Mouse (Mus musculus) stomach, embryonic 16.5 days (tissue): ENCODE data around the gene Lrba. TPM values are rescaled to one million over a fixed set of nuclear protein-coding genes. Genes with fewer than 3 reads are reported as not detected.
A peak's percentile ranks its signal among the peaks of the same experiment; 100 is the strongest.

ENCODE experiments used
- ATAC-seq: fragments of 200-750 bp; cut with Nextera tagmentation; 2 replicates; pipeline ENCODE4 v1.8.0; 2017; ENCODE audit warnings: moderate number of reproducible peaks, moderate TSS enrichment; ENCODE audit not compliant: insufficient read depth, low FRiP score
- H3K27ac ChIP-seq: fragments of 300-500 bp; sonication (generic); 2 replicates; pipeline ENCODE4 v1.5.1; 2014; ENCODE audit warnings: low read length
- H3K27me3 ChIP-seq: fragments of 300-500 bp; sonication (generic); 2 replicates; pipeline ENCODE4 v1.6.1; 2014; ENCODE audit warnings: low read length, control low read depth, mixed read lengths; ENCODE audit not compliant: control insufficient read depth, insufficient read depth
- H3K36me3 ChIP-seq: fragments of 300-500 bp; sonication (generic); 2 replicates; pipeline ENCODE4 v1.6.1; 2014; ENCODE audit warnings: low read length; ENCODE audit not compliant: control insufficient read depth, insufficient read depth
- H3K4me1 ChIP-seq: fragments of 300-500 bp; sonication (generic); 2 replicates; pipeline ENCODE4 v1.6.1; 2014; ENCODE audit warnings: low read length, control low read depth, mixed read lengths; ENCODE audit not compliant: control insufficient read depth, insufficient read depth
- H3K4me2 ChIP-seq: fragments of 300-500 bp; sonication (generic); 2 replicates; pipeline ENCODE4 v1.6.1; 2014; ENCODE audit warnings: low read depth, low read length, mixed read lengths
- H3K4me3 ChIP-seq: fragments of 300-500 bp; sonication (generic); replicated peaks from 2 replicates; pipeline ENCODE4 v1.5.1; 2014; ENCODE audit warnings: mild to moderate bottlenecking, low read length
- H3K9ac ChIP-seq: fragments of 300-500 bp; sonication (generic); 2 replicates; pipeline ENCODE4 v1.6.1; 2014; ENCODE audit warnings: low read length
- H3K9me3 ChIP-seq: fragments of 300-500 bp; sonication (generic); replicated peaks from 2 replicates; pipeline ENCODE4 v1.6.1; 2016; ENCODE audit warnings: low read length, control low read depth; ENCODE audit not compliant: control insufficient read depth
- WGBS: fragments of 180-500 bp; shearing (Covaris S2); extraction: QIAGEN DNeasy Blood & Tissue Kit; methylation state at CpG from one replicate; pipeline ENCODE4 v1.1.7; 2014; 5-methylcytosine and 5-hydroxymethylcytosine counted together
- polyA plus RNA-seq: library from polyadenylated mRNA; unstranded; fragments of >200 nt; fragmentation: Nextera tagmentation; extraction: Ambion mirVana; gene quantifications from 2 replicates; pipeline ENCODE4 v1.2.1, GENCODE M21; 2015

Gene Lrba
- polyA plus RNA-seq, 1 experiment from 2014 or later, result 3.5 TPM

DNA sequence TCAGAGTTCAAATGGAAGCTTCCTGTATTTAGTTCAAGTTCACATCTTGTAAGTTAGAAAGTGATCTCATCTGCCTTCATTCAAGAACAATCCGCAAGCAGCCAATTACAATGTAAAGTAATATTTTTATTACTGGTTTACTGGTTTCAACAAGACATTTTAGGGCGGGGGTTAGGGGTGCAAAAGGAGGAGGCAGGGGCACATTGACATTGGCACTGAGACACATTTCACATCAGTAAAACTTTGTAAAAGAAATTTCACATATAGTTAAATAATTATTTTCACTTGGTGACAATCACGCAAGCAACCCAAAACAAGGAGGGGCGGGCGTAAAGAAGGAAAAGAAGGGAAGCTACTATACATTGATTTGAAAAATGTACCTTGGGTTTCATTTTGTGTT, 321.5 kb downstream of the Lrba start:
- H3K4me2 ChIP-seq, result peak overlapping the region; percentile 49
- peaks cover 6% of the 10 kb centered on the region; the same call in 1 of the 2 replicates for H3K4me1 ChIP-seq
- no peaks in the 10 kb centered on the region for H3K9me3 ChIP-seq
- peaks cover 32% of the 10 kb centered on the region for H3K27me3 ChIP-seq
- no peaks in the 10 kb centered on the region for H3K36me3 ChIP-seq
- H3K9ac ChIP-seq, result no peak overlapping the region
- WGBS, result 33% methylated on average over 5 of the region's 5 CpGs
- H3K4me3 ChIP-seq, result peak overlapping the region; percentile 38
- no peak for ATAC-seq
- no peak overlapping the region for H3K27ac ChIP-seq

DNA sequence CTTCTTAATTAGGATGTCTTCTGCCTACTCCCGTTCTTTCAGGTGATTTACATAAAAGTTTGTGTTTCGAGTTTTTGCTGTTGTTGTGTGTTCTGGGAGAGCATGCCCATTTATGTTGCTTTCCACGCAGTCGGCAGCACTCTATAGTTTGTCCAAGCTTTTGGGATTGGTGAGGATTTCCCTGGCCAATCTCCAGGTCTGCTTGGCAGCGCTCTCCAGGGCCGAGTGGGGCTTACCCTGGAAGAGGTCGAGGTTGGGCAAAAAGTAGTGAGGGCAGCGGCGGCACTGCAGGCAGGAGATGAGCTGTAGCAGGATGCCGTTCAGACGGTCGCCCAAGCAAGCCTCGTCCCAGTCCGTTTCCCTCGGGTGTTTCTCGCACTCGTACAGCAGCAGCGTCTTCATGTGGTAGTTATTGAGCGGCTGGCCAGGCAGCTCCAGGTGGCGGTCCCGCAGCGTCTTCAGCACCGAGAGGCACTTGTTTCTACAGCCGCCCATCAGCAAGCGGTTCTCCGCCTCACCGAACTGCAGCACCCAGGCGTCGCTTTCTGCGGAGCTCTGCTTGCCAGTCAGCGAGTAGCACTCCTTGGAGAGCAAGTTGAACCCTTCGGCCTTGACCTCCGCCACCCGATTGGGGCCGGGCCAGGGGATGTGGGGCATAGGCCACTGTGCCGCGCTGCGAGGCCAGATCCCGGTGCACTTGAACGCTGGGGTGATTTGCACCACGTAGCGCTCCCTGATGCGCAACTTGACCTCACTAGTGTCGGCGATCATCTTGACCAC, 322.2 kb downstream of the Lrba start:
- Histone ChIP-seq H3K4me2 (peak overlapping the region; percentile 49), H3K4me3 (peak overlapping the region; percentile 38), H3K27ac (peak overlapping the region; percentile 47), H3K9me3 (no peaks in the 10 kb centered on the region), H3K4me1 (peaks cover 6% of the 10 kb centered on the region; the same call in 1 of the 2 replicates), H3K27me3 (peaks cover 39% of the 10 kb centered on the region), H3K9ac (peak overlapping the region; percentile 49), H3K36me3 (no peaks in the 10 kb centered on the region)
- WGBS, result 2% methylated on average over 45 of the region's 45 CpGs
- no peak for ATAC-seq

DNA sequence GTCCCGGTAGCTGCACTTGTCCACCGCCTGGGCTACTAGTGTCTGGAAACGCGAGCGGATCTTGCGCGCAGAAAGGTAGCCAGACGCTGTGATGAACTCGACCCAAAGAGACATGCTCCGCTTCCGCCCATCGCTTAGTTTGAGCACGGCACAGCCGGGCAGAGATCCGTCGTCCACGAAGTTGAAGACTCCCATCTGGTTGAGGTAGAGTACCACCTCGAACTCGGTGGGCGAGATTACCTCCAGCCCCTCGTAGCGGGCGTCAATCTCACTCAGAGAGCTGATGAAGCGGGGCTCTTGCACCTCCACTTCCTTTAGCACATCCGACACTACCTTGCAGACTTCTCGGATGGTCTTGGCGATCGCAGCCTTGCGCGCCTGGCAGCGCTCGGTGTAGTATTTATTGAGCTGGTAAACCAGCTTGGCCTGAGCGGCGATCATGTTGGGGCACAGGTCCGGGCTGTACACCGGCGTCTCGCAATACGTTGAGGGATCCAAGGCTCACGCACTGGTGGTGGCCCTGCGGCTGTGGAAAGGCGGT, 322.8 kb downstream of the Lrba start:
- no peaks in the 10 kb centered on the region for H3K36me3 ChIP-seq

DNA sequence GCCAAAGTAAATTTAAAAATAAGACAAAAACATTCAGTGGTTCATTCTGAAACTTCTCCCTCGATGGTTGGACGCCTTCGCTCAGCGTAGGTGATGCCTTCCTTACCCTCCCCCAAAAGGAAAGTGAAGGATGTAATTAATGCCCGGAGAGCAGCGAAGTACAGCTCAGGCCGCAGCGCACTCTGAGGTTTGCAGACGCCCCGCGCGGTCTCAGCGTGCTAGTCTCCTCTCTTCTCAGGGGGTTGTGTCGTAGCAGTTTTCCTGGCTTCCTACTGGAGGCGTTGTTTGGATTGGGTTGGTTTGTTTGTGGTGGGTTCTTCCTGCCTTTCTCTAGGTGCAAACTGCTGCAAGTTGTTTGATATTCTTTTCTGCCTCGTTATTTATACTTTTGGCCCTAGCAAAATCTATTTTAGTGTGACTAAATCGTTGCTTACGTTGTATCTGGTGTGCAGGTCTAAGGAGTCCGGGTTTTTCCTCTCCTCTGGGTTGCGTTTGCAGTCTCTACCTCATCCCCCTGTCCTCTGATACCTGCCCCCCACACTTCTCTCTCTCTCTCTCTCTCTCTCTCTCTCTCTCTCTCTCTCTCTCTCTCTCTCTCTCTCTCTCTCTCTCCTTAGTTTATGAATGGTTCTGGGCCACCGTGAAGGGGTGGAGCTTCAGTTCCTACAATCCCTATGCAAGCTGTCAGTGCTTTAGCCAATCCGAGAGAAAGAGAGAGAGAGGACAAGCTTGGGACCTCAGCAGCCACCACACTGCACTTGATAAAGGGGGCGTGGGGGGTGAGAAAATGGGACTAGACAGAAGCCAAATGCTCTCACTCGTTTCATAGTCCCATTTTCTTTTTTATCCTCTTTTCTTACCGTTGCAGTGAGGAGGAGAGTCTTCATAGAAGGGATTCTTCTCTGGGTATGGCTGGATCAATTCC, 323.9 kb downstream of the Lrba start, which contains the start of gene Mab21l2:
Mab21l2 (minus strand) TSS at position 539 of the 925 bp plus-strand sequence.
- no peaks in the 10 kb centered on the region for H3K36me3 ChIP-seq
- ATAC-seq, result peak; percentile 72; the same call in 1 of the 2 replicates
- H3K4me3 ChIP-seq, result peak within 1 kb of the TSS; percentile 38
- peaks cover 6% of the 10 kb centered on the region; the same call in 1 of the 2 replicates for H3K4me1 ChIP-seq
- H3K9ac ChIP-seq, result peak within 1 kb of the TSS; percentile 49
- H3K4me2 ChIP-seq, result peak within 1 kb of the TSS; percentile 49
- H3K9me3 ChIP-seq, result no peaks in the 10 kb centered on the region
- H3K27me3 ChIP-seq, result peaks cover 39% of the 10 kb centered on the region
- H3K27ac ChIP-seq, result 0 out of 2 replicates have a peak within 1 kb of the TSS, but pooled peaks have one; percentile 47
- WGBS, result 8% methylated on average over 25 of the region's 25 CpGs

More for the DNA sequence above, 322.8 kb downstream of the Lrba start:
- H3K27me3 ChIP-seq, result peaks cover 39% of the 10 kb centered on the region
- peak overlapping the region; percentile 47 for H3K27ac ChIP-seq
- 7% methylated on average over 42 of the region's 42 CpGs for WGBS
- H3K9ac ChIP-seq, result peak overlapping the region; percentile 49
- no peak for ATAC-seq
- peak overlapping the region; percentile 38 for H3K4me3 ChIP-seq
- peak overlapping the region; percentile 49 for H3K4me2 ChIP-seq
- H3K4me1 ChIP-seq, result peaks cover 6% of the 10 kb centered on the region; the same call in 1 of the 2 replicates
- H3K9me3 ChIP-seq, result no peaks in the 10 kb centered on the region

DNA sequence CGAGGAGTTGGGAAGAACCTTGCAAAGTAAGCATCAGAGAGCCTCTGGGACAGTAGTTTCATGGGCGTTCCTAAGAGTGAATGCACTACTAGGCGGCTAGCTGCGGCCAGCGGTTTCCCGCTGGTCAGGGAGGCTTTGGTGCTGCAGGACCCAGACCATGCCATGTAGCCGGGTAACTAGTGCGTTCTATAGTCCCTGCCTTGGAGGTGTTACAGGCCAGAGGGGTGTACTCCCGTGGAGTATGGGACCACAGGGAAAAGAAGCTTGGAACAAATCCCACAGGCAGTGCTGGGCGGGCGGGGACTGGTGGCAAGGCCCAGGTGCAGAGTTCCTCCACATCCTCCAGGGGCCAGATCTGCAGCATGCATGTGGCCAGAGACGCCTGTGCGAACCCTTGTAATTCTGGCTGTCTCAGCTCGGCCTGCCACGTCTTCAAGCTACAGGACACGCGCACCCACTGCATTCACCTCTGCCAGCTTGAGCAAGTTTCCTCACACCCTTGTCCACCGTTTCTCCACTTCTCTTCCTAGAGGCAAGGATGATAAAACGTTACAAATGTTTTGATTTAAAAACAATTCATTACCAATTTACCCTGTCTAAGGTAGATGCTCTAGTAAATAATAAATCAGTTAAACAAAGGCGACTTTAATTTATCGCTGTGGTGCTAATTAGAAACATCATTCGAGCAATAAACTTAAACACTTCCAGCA, 326.0 kb downstream of the Lrba start:
- H3K4me2 ChIP-seq, result no peak overlapping the region
- no peak overlapping the region; the same call in 1 of the 2 replicates for H3K4me3 ChIP-seq
- ATAC-seq, result peak; percentile 33; the same call in 1 of the 2 replicates
- no peaks in the 10 kb centered on the region for H3K36me3 ChIP-seq
- peaks cover 38% of the 10 kb centered on the region for H3K27me3 ChIP-seq
- H3K27ac ChIP-seq, result no peak overlapping the region
- no peaks in the 10 kb centered on the region for H3K9me3 ChIP-seq
- H3K9ac ChIP-seq, result no peak overlapping the region
- peaks cover 6% of the 10 kb centered on the region; the same call in 1 of the 2 replicates for H3K4me1 ChIP-seq
- WGBS, result 25% methylated on average over 22 of the region's 22 CpGs

DNA sequence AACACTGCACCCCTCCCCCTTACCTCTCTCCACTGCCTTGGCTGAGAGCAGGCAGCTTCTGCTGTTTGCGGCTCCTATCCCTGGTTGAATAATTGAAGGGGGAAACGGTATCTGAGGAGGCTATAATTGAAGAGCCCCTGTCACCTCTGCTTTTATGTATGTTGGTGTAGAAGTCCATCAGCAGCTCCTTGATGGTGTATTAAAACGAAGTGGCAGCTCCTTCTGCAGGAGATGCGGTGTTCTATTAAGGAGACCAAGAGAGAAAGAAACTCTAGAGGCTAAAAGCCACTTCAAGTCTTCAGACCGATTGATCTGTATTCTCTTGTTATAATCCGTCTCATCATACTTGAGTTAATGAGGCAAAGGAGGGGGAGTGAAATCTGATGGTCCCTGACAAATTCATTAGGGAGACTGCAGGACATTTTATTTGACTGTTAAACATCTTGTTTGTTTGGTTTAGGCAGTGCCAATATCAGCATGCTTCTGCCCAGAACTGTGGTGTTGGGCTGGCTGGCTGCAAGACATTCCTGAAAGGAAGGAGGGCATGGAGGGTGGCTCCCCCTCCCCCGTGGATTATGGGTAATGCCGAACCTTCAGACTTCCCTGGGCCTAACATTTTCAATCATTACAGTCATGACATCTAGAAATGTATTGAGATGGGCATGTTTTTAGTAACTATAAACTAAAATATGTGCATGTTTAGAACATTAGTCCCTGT, 326.7 kb downstream of the Lrba start:
- Histone ChIP-seq H3K9ac (no peak overlapping the region), H3K4me1 (peaks cover 6% of the 10 kb centered on the region; the same call in 1 of the 2 replicates), H3K9me3 (no peaks in the 10 kb centered on the region), H3K27me3 (peaks cover 38% of the 10 kb centered on the region), H3K4me2 (no peak overlapping the region), H3K4me3 (no peak overlapping the region), H3K36me3 (no peaks in the 10 kb centered on the region), H3K27ac (no peak overlapping the region)
- WGBS, result 35% methylated on average over 8 of the region's 8 CpGs
- no peak for ATAC-seq

DNA sequence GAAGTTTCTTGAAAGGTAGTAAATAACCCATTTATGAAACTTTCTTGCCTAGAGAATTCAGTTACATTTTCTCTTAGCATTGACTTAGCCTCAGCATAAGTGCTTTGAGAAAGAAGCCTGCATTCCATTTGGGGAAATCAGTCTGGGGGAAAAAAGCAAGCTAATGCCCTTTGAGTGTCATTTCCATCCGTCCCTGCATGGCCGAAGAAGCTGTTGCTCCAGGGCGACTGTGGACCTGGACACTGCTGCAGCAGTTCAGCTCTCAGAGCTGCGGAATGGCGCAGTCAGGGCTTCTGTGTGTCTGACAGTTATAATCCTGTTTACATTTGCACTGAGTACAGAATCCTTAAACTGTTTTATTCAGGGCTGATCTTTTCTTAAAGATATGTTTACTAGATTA, 327.7 kb downstream of the Lrba start:
- Histone ChIP-seq H3K27ac (no peak overlapping the region), H3K4me2 (no peak overlapping the region), H3K9me3 (no peaks in the 10 kb centered on the region), H3K4me1 (0 out of 2 replicates have a peak, but pooled peaks cover 2% of the 10 kb centered on the region), H3K9ac (no peak overlapping the region), H3K27me3 (peaks cover 31% of the 10 kb centered on the region), H3K36me3 (no peaks in the 10 kb centered on the region), H3K4me3 (no peak overlapping the region)
- 40% methylated on average over 5 of the region's 5 CpGs for WGBS
- no peak for ATAC-seq

GRCm38 (mm10) chr3:86558976-86559375, 334.5 kb downstream of the Lrba start:
- no peaks in the 10 kb centered on the region for H3K9me3 ChIP-seq
- no peaks in the 10 kb centered on the region for H3K4me1 ChIP-seq
- H3K27ac ChIP-seq, result no peak overlapping the region
- no peak overlapping the region for H3K9ac ChIP-seq
- 10% methylated on average over 1 of the region's 1 CpGs for WGBS
- peaks cover 3% of the 10 kb centered on the region; the same call in 1 of the 2 replicates for H3K27me3 ChIP-seq
- no peak overlapping the region for H3K4me2 ChIP-seq
- no peak for ATAC-seq
- H3K36me3 ChIP-seq, result no peaks in the 10 kb centered on the region
- H3K4me3 ChIP-seq, result no peak overlapping the region
